Mouse (Mus musculus) E14TG2a.4 (cell line): Measurements from ENCODE around the gene Kpna7.

Experiments used
- H3K27me3 ChIP-seq: 2 replicates; pipeline ENCODE4 v1.6.1; 2014; ENCODE audit warnings: low read length, control low read depth; ENCODE audit not compliant: insufficient read depth
- H3K36me3 ChIP-seq: 2 replicates; pipeline ENCODE4 v1.6.1; 2014; ENCODE audit warnings: low read length, control low read depth; ENCODE audit not compliant: insufficient read depth
- H3K4me1 ChIP-seq: replicated peaks from 2 replicates; pipeline ENCODE4 v1.6.1; 2014; ENCODE audit warnings: low read depth, low read length, control low read depth
- H3K4me3 ChIP-seq: replicated peaks from 2 replicates; pipeline ENCODE4 v1.5.1; 2014; ENCODE audit warnings: mild to moderate bottlenecking, low read length
- H3K9me3 ChIP-seq: 2 replicates; pipeline ENCODE4 v1.6.1; 2014; ENCODE audit warnings: low read length, control low read depth
- CTCF ChIP-seq: conservative IDR thresholded peaks from 2 replicates; pipeline ENCODE4 v1.5.1; 2014; ENCODE audit warnings: low read length
- NANOG ChIP-seq: IDR thresholded peaks from 2 replicates; pipeline ENCODE4 v1.6.1; 2014; ENCODE audit warnings: borderline replicate concordance, low read length, mixed read lengths
- POU5F1 ChIP-seq: IDR thresholded peaks from 2 replicates; pipeline ENCODE4 v1.6.1; 2014; ENCODE audit warnings: low read length, borderline replicate concordance

Gene Kpna7

GRCm38 (mm10) chr5:144988340-144989060, 95.3 kb downstream of the Kpna7 start:
- no peaks in the 10 kb centered on the region for H3K9me3 ChIP-seq
- TF ChIP-seq NANOG (no peak), CTCF (peak; percentile 37), POU5F1 (no peak)
- H3K4me3 ChIP-seq, result no peak overlapping the region
- H3K36me3 ChIP-seq, result no peaks in the 10 kb centered on the region
- H3K27me3 ChIP-seq, result no peaks in the 10 kb centered on the region
- peaks cover 23% of the 10 kb centered on the region for H3K4me1 ChIP-seq

GRCm38 (mm10) chr5:144987561-144987960, 96.3 kb downstream of the Kpna7 start:
- H3K9me3 ChIP-seq, result peaks cover 3% of the 10 kb centered on the region; the same call in 1 of the 2 replicates
- H3K4me3 ChIP-seq, result no peak overlapping the region
- H3K36me3 ChIP-seq, result no peaks in the 10 kb centered on the region
- no peaks in the 10 kb centered on the region for H3K27me3 ChIP-seq
- TF ChIP-seq POU5F1 (no peak), CTCF (no peak), NANOG (no peak)
- H3K4me1 ChIP-seq, result peaks cover 23% of the 10 kb centered on the region

GRCm38 (mm10) chr5:144984839-144985238, 99.0 kb downstream of the Kpna7 start:
- no peak for TF ChIP-seq CTCF
- Histone ChIP-seq H3K4me1 (peaks cover 24% of the 10 kb centered on the region), H3K9me3 (peaks cover 3% of the 10 kb centered on the region; the same call in 1 of the 2 replicates), H3K27me3 (no peaks in the 10 kb centered on the region), H3K4me3 (no peak overlapping the region), H3K36me3 (no peaks in the 10 kb centered on the region)

GRCm38 (mm10) chr5:144983227-144983626, 100.6 kb downstream of the Kpna7 start:
- TF ChIP-seq CTCF, result peak; percentile 65
- TF ChIP-seq POU5F1, result no peak
- no peak for TF ChIP-seq NANOG

GRCm38 (mm10) chr5:144979110-144979509, 104.7 kb downstream of the Kpna7 start:
- H3K9me3 ChIP-seq, result peaks cover 3% of the 10 kb centered on the region; the same call in 1 of the 2 replicates
- no peaks in the 10 kb centered on the region for H3K27me3 ChIP-seq
- H3K36me3 ChIP-seq, result no peaks in the 10 kb centered on the region
- peaks cover 16% of the 10 kb centered on the region for H3K4me1 ChIP-seq
- TF ChIP-seq NANOG, result no peak
- no peak for TF ChIP-seq CTCF
- TF ChIP-seq POU5F1, result no peak
- H3K4me3 ChIP-seq, result no peak overlapping the region

More at GRCm38 (mm10) chr5:144983227-144983626, 100.6 kb downstream of the Kpna7 start:
- H3K9me3 ChIP-seq, result peaks cover 3% of the 10 kb centered on the region; the same call in 1 of the 2 replicates
- H3K4me3 ChIP-seq, result no peak overlapping the region
- H3K4me1 ChIP-seq, result peaks cover 24% of the 10 kb centered on the region
- H3K27me3 ChIP-seq, result no peaks in the 10 kb centered on the region
- no peaks in the 10 kb centered on the region for H3K36me3 ChIP-seq

GRCm38 (mm10) chr5:144978533-144979107, 105.2 kb downstream of the Kpna7 start:
- Histone ChIP-seq H3K4me1 (peaks cover 16% of the 10 kb centered on the region), H3K36me3 (no peaks in the 10 kb centered on the region), H3K27me3 (no peaks in the 10 kb centered on the region), H3K9me3 (peaks cover 3% of the 10 kb centered on the region; the same call in 1 of the 2 replicates), H3K4me3 (no peak overlapping the region)
- TF ChIP-seq POU5F1 (no peak), NANOG (no peak), CTCF (no peak)

- TF ChIP-seq CTCF, result peak; percentile 17
- TF ChIP-seq POU5F1, result no peak
Observed at GRCm38 (mm10) chr5:144971266-144971665, 112.6 kb downstream of the Kpna7 start.

GRCm38 (mm10) chr5:144965639-144966351, 118.0 kb downstream of the Kpna7 start, which contains the start of gene Smurf1:
Gene Smurf1, minus strand, starts transcription at chr5:144965847.
- Histone ChIP-seq H3K4me3 (peak within 1 kb of the TSS; percentile 88), H3K4me1 (peaks cover 53% of the 10 kb centered on the region), H3K9me3 (no peaks in the 10 kb centered on the region), H3K27me3 (peaks cover 11% of the 10 kb centered on the region), H3K36me3 (peaks cover 20% of the 10 kb centered on the region; the same call in 1 of the 2 replicates)
- TF ChIP-seq NANOG, result no peak
- TF ChIP-seq CTCF, result no peak
- TF ChIP-seq POU5F1, result no peak

More at GRCm38 (mm10) chr5:144971266-144971665, 112.6 kb downstream of the Kpna7 start:
- Histone ChIP-seq H3K9me3 (no peaks in the 10 kb centered on the region), H3K4me1 (peaks cover 16% of the 10 kb centered on the region), H3K36me3 (no peaks in the 10 kb centered on the region), H3K27me3 (peaks cover 11% of the 10 kb centered on the region), H3K4me3 (no peak overlapping the region)
